Mouse (Mus musculus) E14TG2a.4 (cell line): ENCODE measurements around the gene Ociad2.

ENCODE experiments used
- H3K27me3 ChIP-seq: 2 replicates; pipeline ENCODE4 v1.6.1; 2014; ENCODE audit warnings: low read length, control low read depth; ENCODE audit not compliant: insufficient read depth
- H3K36me3 ChIP-seq: 2 replicates; pipeline ENCODE4 v1.6.1; 2014; ENCODE audit warnings: low read length, control low read depth; ENCODE audit not compliant: insufficient read depth
- H3K4me1 ChIP-seq: replicated peaks from 2 replicates; pipeline ENCODE4 v1.6.1; 2014; ENCODE audit warnings: low read depth, low read length, control low read depth
- H3K4me3 ChIP-seq: replicated peaks from 2 replicates; pipeline ENCODE4 v1.5.1; 2014; ENCODE audit warnings: mild to moderate bottlenecking, low read length
- H3K9me3 ChIP-seq: 2 replicates; pipeline ENCODE4 v1.6.1; 2014; ENCODE audit warnings: low read length, control low read depth
- CTCF ChIP-seq: conservative IDR thresholded peaks from 2 replicates; pipeline ENCODE4 v1.5.1; 2014; ENCODE audit warnings: low read length
- NANOG ChIP-seq: IDR thresholded peaks from 2 replicates; pipeline ENCODE4 v1.6.1; 2014; ENCODE audit warnings: borderline replicate concordance, low read length, mixed read lengths
- POU5F1 ChIP-seq: IDR thresholded peaks from 2 replicates; pipeline ENCODE4 v1.6.1; 2014; ENCODE audit warnings: low read length, borderline replicate concordance

The Ociad2 gene

GRCm38 (mm10) chr5:73307297-73307696, 33.5 kb downstream of the Ociad2 start:
- Histone ChIP-seq H3K36me3 (peaks cover 95% of the 10 kb centered on the region), H3K4me1 (no peaks in the 10 kb centered on the region), H3K4me3 (no peak overlapping the region), H3K9me3 (no peaks in the 10 kb centered on the region), H3K27me3 (no peaks in the 10 kb centered on the region)
- no peak for TF ChIP-seq CTCF
- no peak for TF ChIP-seq NANOG
- no peak for TF ChIP-seq POU5F1

- TF ChIP-seq CTCF (no peak), POU5F1 (no peak), NANOG (no peak)
- no peak overlapping the region for H3K4me3 ChIP-seq
- H3K27me3 ChIP-seq = no peaks in the 10 kb centered on the region
- H3K4me1 ChIP-seq = peaks cover 3% of the 10 kb centered on the region; the same call in 1 of the 2 replicates
- H3K36me3 ChIP-seq = peaks cover 96% of the 10 kb centered on the region
- H3K9me3 ChIP-seq = no peaks in the 10 kb centered on the region
These were observed 34.3 kb downstream of the Ociad2 start for GRCm38 (mm10) chr5:73306486-73306885.

- no peak for TF ChIP-seq POU5F1
- no peak for TF ChIP-seq CTCF
- TF ChIP-seq NANOG = no peak
- no peak overlapping the region for H3K4me3 ChIP-seq
- H3K4me1 ChIP-seq = peaks cover 11% of the 10 kb centered on the region; the same call in 1 of the 2 replicates
- no peaks in the 10 kb centered on the region for H3K27me3 ChIP-seq
- no peaks in the 10 kb centered on the region for H3K9me3 ChIP-seq
- H3K36me3 ChIP-seq = peaks cover 96% of the 10 kb centered on the region
These were observed 36.3 kb downstream of the Ociad2 start for GRCm38 (mm10) chr5:73304507-73304906.

GRCm38 (mm10) chr5:73301601-73302307, 39.1 kb downstream of the Ociad2 start:
- TF ChIP-seq POU5F1 (no peak), NANOG (no peak), CTCF (no peak)
- Histone ChIP-seq H3K4me3 (no peak overlapping the region), H3K4me1 (peaks cover 16% of the 10 kb centered on the region), H3K36me3 (peaks cover 90% of the 10 kb centered on the region), H3K9me3 (no peaks in the 10 kb centered on the region), H3K27me3 (no peaks in the 10 kb centered on the region)

GRCm38 (mm10) chr5:73295916-73296315, 44.9 kb downstream of the Ociad2 start:
- Histone ChIP-seq H3K27me3 (no peaks in the 10 kb centered on the region), H3K4me3 (no peak overlapping the region), H3K36me3 (peaks cover 56% of the 10 kb centered on the region), H3K4me1 (peaks cover 31% of the 10 kb centered on the region), H3K9me3 (no peaks in the 10 kb centered on the region)
- TF ChIP-seq POU5F1 (no peak), CTCF (no peak), NANOG (no peak)

- H3K4me1 ChIP-seq = peaks cover 28% of the 10 kb centered on the region
- H3K27me3 ChIP-seq = no peaks in the 10 kb centered on the region
- peaks cover 47% of the 10 kb centered on the region for H3K36me3 ChIP-seq
- TF ChIP-seq NANOG (no peak), POU5F1 (no peak), CTCF (no peak)
- H3K9me3 ChIP-seq = no peaks in the 10 kb centered on the region
- no peak overlapping the region for H3K4me3 ChIP-seq
These were observed 45.8 kb downstream of the Ociad2 start for GRCm38 (mm10) chr5:73295016-73295415.

GRCm38 (mm10) chr5:73293458-73293827, 47.4 kb downstream of the Ociad2 start:
- Histone ChIP-seq H3K27me3 (no peaks in the 10 kb centered on the region), H3K36me3 (peaks cover 35% of the 10 kb centered on the region), H3K4me3 (peak overlapping the region; percentile 99), H3K9me3 (no peaks in the 10 kb centered on the region), H3K4me1 (peaks cover 25% of the 10 kb centered on the region)
- TF ChIP-seq CTCF = no peak
- no peak for TF ChIP-seq POU5F1
- TF ChIP-seq NANOG = no peak

GRCm38 (mm10) chr5:73292502-73293457, 48.0 kb downstream of the Ociad2 start, which contains the start of gene Ociad1:
Gene Ociad1, plus strand, starts transcription at chr5:73292784.
- Histone ChIP-seq H3K27me3 (no peaks in the 10 kb centered on the region), H3K4me3 (peak within 1 kb of the TSS; percentile 99), H3K4me1 (peaks cover 26% of the 10 kb centered on the region), H3K36me3 (peaks cover 28% of the 10 kb centered on the region), H3K9me3 (no peaks in the 10 kb centered on the region)
- TF ChIP-seq CTCF = no peak
- no peak for TF ChIP-seq NANOG
- no peak for TF ChIP-seq POU5F1
